15 mouse cellular contexts compared by ENCODE assay signal in genomic region chr10:94501796-94502195, GRCm38 (mm10).
"Had no signal": no experiment of that assay in that cellular context is flagged by ENCODE, and none has a peak within 500 bp of the region (broad histone marks: within the 10 kb centered on the region; RNA-seq: fewer than 3 reads in every experiment).

No protein-coding gene starts in this region.

- H3K27me3 ChIP-seq: midbrain, embryonic 13.5 days; midbrain, embryonic 15.5 days; neural tube, embryonic 12.5 days; stomach, embryonic 15.5 days had no signal

- H3K27ac ChIP-seq: liver, embryonic 12.5 days; liver, embryonic 14.5 days; macrophage; midbrain, embryonic 13.5 days; midbrain, embryonic 15.5 days; neural tube, embryonic 12.5 days; stomach, embryonic 15.5 days; stomach, postnatal 0 days had no signal

- H3K36me3 ChIP-seq: liver, embryonic 12.5 days; midbrain, embryonic 13.5 days; midbrain, embryonic 15.5 days; neural tube, embryonic 12.5 days; stomach, embryonic 15.5 days had no signal

- H3K4me2 ChIP-seq: liver, embryonic 12.5 days; midbrain, embryonic 11.5 days; midbrain, embryonic 13.5 days; midbrain, embryonic 15.5 days; neural tube, embryonic 12.5 days; stomach, embryonic 15.5 days had no signal

- H3K4me1 ChIP-seq: liver, embryonic 12.5 days; megakaryocyte, embryonic 14.5 days; stomach, embryonic 15.5 days had no signal

- ATAC-seq: liver, embryonic 12.5 days; midbrain, embryonic 13.5 days; midbrain, embryonic 15.5 days had no signal

- H3K9ac ChIP-seq: liver, embryonic 12.5 days; liver, embryonic 14.5 days; midbrain, embryonic 13.5 days; midbrain, embryonic 15.5 days; neural tube, embryonic 12.5 days; stomach, embryonic 15.5 days had no signal

- H3K9me3 ChIP-seq: liver, embryonic 12.5 days; megakaryocyte, embryonic 14.5 days; midbrain, embryonic 13.5 days; midbrain, embryonic 15.5 days; neural tube, embryonic 12.5 days; stomach, embryonic 15.5 days had no signal

- DNase-seq: retina, postnatal 1 day; right cerebral cortex, postnatal 14 days; thymus, adult 2 months; thymus, postnatal 25 days; thymus, postnatal 4 days had no signal

- H3K4me3 ChIP-seq: liver, embryonic 12.5 days; megakaryocyte, embryonic 14.5 days; midbrain, embryonic 13.5 days; midbrain, embryonic 15.5 days; neural tube, embryonic 12.5 days; stomach, embryonic 15.5 days had no signal
